Mouse (Mus musculus) ovary, postnatal 36 days (tissue): ENCODE measurements around the gene Qrich1.
A peak's percentile ranks its signal among the peaks of the same experiment; 100 is the strongest.
"Not testable (repeated sequence)": the region's sequence is repeated elsewhere in the genome, so short reads cannot be mapped to it uniquely, and the experiment has no call there.

Experiments
- DNase-seq: peaks from one replicate; pipeline ENCODE4 v3.0.0; 2022; ENCODE audit warnings: low spot score, mixed read lengths

Qrich1 gene

GRCm38 (mm10) chr9:108587571-108588180, 71.1 kb downstream of the Qrich1 start:
- peak; percentile 77 for DNase-seq

- no peak for DNase-seq
Observed at GRCm38 (mm10) chr9:108589229-108589628, 72.6 kb downstream of the Qrich1 start.

- no peak for DNase-seq
Observed at GRCm38 (mm10) chr9:108591462-108591861, 74.9 kb downstream of the Qrich1 start.

- DNase-seq, result no peak
Observed at GRCm38 (mm10) chr9:108594354-108594753, 77.7 kb downstream of the Qrich1 start.

GRCm38 (mm10) chr9:108596998-108597764, 80.6 kb downstream of the Qrich1 start, which contains the start of gene P4htm:
P4htm (minus strand) TSS chr9:108597667.
- DNase-seq, result peak; percentile 75

GRCm38 (mm10) chr9:108599021-108599566, 82.5 kb downstream of the Qrich1 start:
- DNase-seq, result no peak

GRCm38 (mm10) chr9:108600011-108600410, 83.4 kb downstream of the Qrich1 start:
- no peak for DNase-seq

GRCm38 (mm10) chr9:108601986-108602385, 85.4 kb downstream of the Qrich1 start:
- DNase-seq, result no peak

- DNase-seq, result not testable (repeated sequence)
Observed at GRCm38 (mm10) chr9:108607929-108608328, 91.3 kb downstream of the Qrich1 start.

- no peak for DNase-seq
Observed at GRCm38 (mm10) chr9:108608889-108609288, 92.3 kb downstream of the Qrich1 start.
